Mouse (Mus musculus): ENCODE measurements at regions not wholly inside any gene's neighbourhood (a gene's known extent, or its start where the extent isn't known, plus 50 kb on each side); places are given as distances from the start of the nearest gene placed in this dataset.

- 20% methylated on average over 10 of the region's 10 CpGs for WGBS
- ATAC-seq (ENCODE audit: low FRiP score) = no peak
These were observed 278.6 kb downstream of the Tox3 start for GRCm38 (mm10) chr8:90069411-90069993.

GRCm38 (mm10) chr8:90068441-90068840, 279.7 kb downstream of the Tox3 start:
- Histone ChIP-seq H3K27ac (ENCODE audit: low read depth, low read length) (no peak overlapping the region), H3K27me3 (ENCODE audit: control insufficient read depth, insufficient read depth, low read length) (no peaks in the 10 kb centered on the region), H3K9me3 (ENCODE audit: control insufficient read depth, low read length) (no peaks in the 10 kb centered on the region), H3K4me3 (ENCODE audit: low read depth, low read length) (no peak overlapping the region), H3K4me1 (ENCODE audit: control insufficient read depth, insufficient read depth, low read length) (peaks cover 18% of the 10 kb centered on the region), H3K36me3 (ENCODE audit: control insufficient read depth, insufficient read depth, low read length) (no peaks in the 10 kb centered on the region), H3K4me2 (no peak overlapping the region), H3K9ac (ENCODE audit: low read length) (no peak overlapping the region)
- 86% methylated on average over 4 of the region's 4 CpGs for whole genome bisulfite sequencing
- no peak for ATAC-seq (ENCODE audit: low FRiP score)
- no peak for DNase-seq (ENCODE audit: low spot score, missing footprints)

More at GRCm38 (mm10) chr8:90069411-90069993, 278.6 kb downstream of the Tox3 start:
- Histone ChIP-seq H3K27ac (ENCODE audit: low read depth, low read length) (no peak overlapping the region), H3K9me3 (ENCODE audit: control insufficient read depth, low read length) (no peaks in the 10 kb centered on the region), H3K4me2 (no peak overlapping the region), H3K36me3 (ENCODE audit: control insufficient read depth, insufficient read depth, low read length) (no peaks in the 10 kb centered on the region), H3K27me3 (ENCODE audit: control insufficient read depth, insufficient read depth, low read length) (no peaks in the 10 kb centered on the region), H3K4me3 (ENCODE audit: low read depth, low read length) (no peak overlapping the region), H3K4me1 (ENCODE audit: control insufficient read depth, insufficient read depth, low read length) (peaks cover 16% of the 10 kb centered on the region), H3K9ac (ENCODE audit: low read length) (no peak overlapping the region)
- DNase-seq (ENCODE audit: low spot score, missing footprints) = no peak

- Histone ChIP-seq H3K4me3 (ENCODE audit: low read depth, low read length) (no peak overlapping the region), H3K36me3 (ENCODE audit: control insufficient read depth, insufficient read depth, low read length) (no peaks in the 10 kb centered on the region), H3K4me2 (0 out of 2 replicates have a peak overlapping the region, but pooled peaks have one; percentile 4), H3K27ac (ENCODE audit: low read depth, low read length) (peak overlapping the region; percentile 35; the same call in 1 of the 2 replicates), H3K9ac (ENCODE audit: low read length) (no peak overlapping the region), H3K27me3 (ENCODE audit: control insufficient read depth, insufficient read depth, low read length) (no peaks in the 10 kb centered on the region), H3K9me3 (ENCODE audit: control insufficient read depth, low read length) (no peaks in the 10 kb centered on the region), H3K4me1 (ENCODE audit: control insufficient read depth, insufficient read depth, low read length) (peaks cover 10% of the 10 kb centered on the region)
- DNase-seq (ENCODE audit: low spot score, missing footprints) = peak; percentile 90
- ATAC-seq (ENCODE audit: low FRiP score) = peak; percentile 38
- 43% methylated on average over 6 of the region's 6 CpGs for WGBS
These were observed 283.8 kb downstream of the Tox3 start for GRCm38 (mm10) chr8:90064381-90064780.

GRCm38 (mm10) chr8:90063291-90063690, 284.9 kb downstream of the Tox3 start:
- H3K36me3 ChIP-seq (ENCODE audit: control insufficient read depth, insufficient read depth, low read length) = no peaks in the 10 kb centered on the region
- 100% methylated on average over 1 of the region's 1 CpGs for WGBS
- no peak overlapping the region for H3K4me2 ChIP-seq
- H3K4me1 ChIP-seq (ENCODE audit: control insufficient read depth, insufficient read depth, low read length) = peaks cover 8% of the 10 kb centered on the region; the same call in 1 of the 2 replicates
- H3K4me3 ChIP-seq (ENCODE audit: low read depth, low read length) = no peak overlapping the region
- ATAC-seq (ENCODE audit: low FRiP score) (no peak), DNase-seq (ENCODE audit: low spot score, missing footprints) (no peak)
- H3K27me3 ChIP-seq (ENCODE audit: control insufficient read depth, insufficient read depth, low read length) = no peaks in the 10 kb centered on the region
- no peak overlapping the region for H3K9ac ChIP-seq (ENCODE audit: low read length)
- no peak overlapping the region for H3K27ac ChIP-seq (ENCODE audit: low read depth, low read length)
- no peaks in the 10 kb centered on the region for H3K9me3 ChIP-seq (ENCODE audit: control insufficient read depth, low read length)

GRCm38 (mm10) chr8:90058631-90059166, 289.4 kb downstream of the Tox3 start:
- Histone ChIP-seq H3K9me3 (ENCODE audit: control insufficient read depth, low read length) (no peaks in the 10 kb centered on the region), H3K4me1 (ENCODE audit: control insufficient read depth, insufficient read depth, low read length) (no peaks in the 10 kb centered on the region), H3K4me3 (ENCODE audit: low read depth, low read length) (no peak overlapping the region), H3K4me2 (no peak overlapping the region), H3K27ac (ENCODE audit: low read depth, low read length) (no peak overlapping the region), H3K36me3 (ENCODE audit: control insufficient read depth, insufficient read depth, low read length) (no peaks in the 10 kb centered on the region), H3K27me3 (ENCODE audit: control insufficient read depth, insufficient read depth, low read length) (no peaks in the 10 kb centered on the region), H3K9ac (ENCODE audit: low read length) (no peak overlapping the region)
- WGBS = 74% methylated on average over 9 of the region's 9 CpGs
- DNase-seq (ENCODE audit: low spot score, missing footprints) (no peak), ATAC-seq (ENCODE audit: low FRiP score) (no peak)

- no peaks in the 10 kb centered on the region for H3K9me3 ChIP-seq (ENCODE audit: control insufficient read depth, low read length)
- no peak for DNase-seq (ENCODE audit: low spot score, missing footprints)
- no peak for ATAC-seq (ENCODE audit: low FRiP score)
- H3K36me3 ChIP-seq (ENCODE audit: control insufficient read depth, insufficient read depth, low read length) = no peaks in the 10 kb centered on the region
- H3K27me3 ChIP-seq (ENCODE audit: control insufficient read depth, insufficient read depth, low read length) = no peaks in the 10 kb centered on the region
- H3K4me3 ChIP-seq (ENCODE audit: low read depth, low read length) = no peak overlapping the region
- no peak overlapping the region for H3K9ac ChIP-seq (ENCODE audit: low read length)
- WGBS = 94% methylated on average over 1 of the region's 1 CpGs
- no peaks in the 10 kb centered on the region for H3K4me1 ChIP-seq (ENCODE audit: control insufficient read depth, insufficient read depth, low read length)
- H3K27ac ChIP-seq (ENCODE audit: low read depth, low read length) = no peak overlapping the region
- no peak overlapping the region for H3K4me2 ChIP-seq
These were observed 291.8 kb downstream of the Tox3 start for GRCm38 (mm10) chr8:90056331-90056730.

GRCm38 (mm10) chr8:90046779-90047178, 301.4 kb downstream of the Tox3 start:
- H3K27me3 ChIP-seq (ENCODE audit: control insufficient read depth, insufficient read depth, low read length) = no peaks in the 10 kb centered on the region
- ATAC-seq (ENCODE audit: low FRiP score) = no peak
- H3K9me3 ChIP-seq (ENCODE audit: control insufficient read depth, low read length) = no peaks in the 10 kb centered on the region
- H3K4me2 ChIP-seq = no peak overlapping the region
- H3K4me1 ChIP-seq (ENCODE audit: control insufficient read depth, insufficient read depth, low read length) = no peaks in the 10 kb centered on the region
- H3K4me3 ChIP-seq (ENCODE audit: low read depth, low read length) = no peak overlapping the region
- H3K9ac ChIP-seq (ENCODE audit: low read length) = no peak overlapping the region
- no peak overlapping the region for H3K27ac ChIP-seq (ENCODE audit: low read depth, low read length)
- no peaks in the 10 kb centered on the region for H3K36me3 ChIP-seq (ENCODE audit: control insufficient read depth, insufficient read depth, low read length)
- no peak for DNase-seq (ENCODE audit: low spot score, missing footprints)
- 79% methylated on average over 9 of the region's 9 CpGs for WGBS

- H3K9me3 ChIP-seq (ENCODE audit: control insufficient read depth, low read length) = no peaks in the 10 kb centered on the region
- no peaks in the 10 kb centered on the region for H3K27me3 ChIP-seq (ENCODE audit: control insufficient read depth, insufficient read depth, low read length)
- no peak for DNase-seq (ENCODE audit: low spot score, missing footprints)
- peaks cover 3% of the 10 kb centered on the region; the same call in 1 of the 2 replicates for H3K4me1 ChIP-seq (ENCODE audit: control insufficient read depth, insufficient read depth, low read length)
- H3K4me2 ChIP-seq = no peak overlapping the region
- no peak overlapping the region for H3K9ac ChIP-seq (ENCODE audit: low read length)
- ATAC-seq (ENCODE audit: low FRiP score) = no peak
- no peaks in the 10 kb centered on the region for H3K36me3 ChIP-seq (ENCODE audit: control insufficient read depth, insufficient read depth, low read length)
- WGBS = 71% methylated on average over 3 of the region's 3 CpGs
- no peak overlapping the region for H3K4me3 ChIP-seq (ENCODE audit: low read depth, low read length)
- no peak overlapping the region for H3K27ac ChIP-seq (ENCODE audit: low read depth, low read length)
These were observed 311.7 kb downstream of the Tox3 start for GRCm38 (mm10) chr8:90036436-90036835.

GRCm38 (mm10) chr8:90032572-90032971, 315.6 kb downstream of the Tox3 start:
- ATAC-seq (ENCODE audit: low FRiP score) = no peak
- 91% methylated on average over 4 of the region's 4 CpGs for WGBS

More at GRCm38 (mm10) chr8:90032572-90032971, 315.6 kb downstream of the Tox3 start:
- no peaks in the 10 kb centered on the region for H3K36me3 ChIP-seq (ENCODE audit: control insufficient read depth, insufficient read depth, low read length)
- H3K4me3 ChIP-seq (ENCODE audit: low read depth, low read length) = no peak overlapping the region
- no peak overlapping the region for H3K9ac ChIP-seq (ENCODE audit: low read length)
- no peak overlapping the region for H3K4me2 ChIP-seq
- no peak for DNase-seq (ENCODE audit: low spot score, missing footprints)
- H3K4me1 ChIP-seq (ENCODE audit: control insufficient read depth, insufficient read depth, low read length) = peaks cover 7% of the 10 kb centered on the region; the same call in 1 of the 2 replicates
- no peaks in the 10 kb centered on the region for H3K9me3 ChIP-seq (ENCODE audit: control insufficient read depth, low read length)
- no peak overlapping the region for H3K27ac ChIP-seq (ENCODE audit: low read depth, low read length)
- H3K27me3 ChIP-seq (ENCODE audit: control insufficient read depth, insufficient read depth, low read length) = no peaks in the 10 kb centered on the region
